19 mouse cellular contexts compared by ENCODE assay signal in the genomic region with DNA sequence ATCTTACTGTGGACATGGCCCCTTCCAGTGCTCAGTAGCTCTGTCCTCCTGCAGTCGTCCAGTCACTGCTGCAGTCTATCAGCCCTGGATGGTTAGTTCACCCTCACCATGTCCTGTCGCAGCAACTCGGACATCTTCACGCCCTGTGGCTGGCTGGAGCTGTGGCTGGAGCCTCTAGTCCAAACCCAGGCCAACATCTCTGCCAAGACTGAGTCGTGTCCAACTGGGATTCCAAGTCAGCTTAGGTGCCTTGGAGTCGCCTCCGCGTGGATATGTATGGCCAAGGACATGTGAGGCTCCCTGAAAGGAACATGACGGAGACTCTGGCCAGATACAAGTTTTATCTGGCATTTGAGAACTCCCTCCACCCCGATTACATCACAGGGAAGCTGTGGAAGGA. TPM values are rescaled to one million over a fixed set of nuclear protein-coding genes. Genes with fewer than 3 reads are reported as not detected.
DNase-seq lines count a peak whose midpoint lies in the region; TF ChIP-seq lines count a peak whose summit lies in the region.
"Had no signal": no experiment of that assay in that cellular context is flagged by ENCODE, and none has a peak within 500 bp of the region (broad histone marks: within the 10 kb centered on the region; RNA-seq: fewer than 3 reads in every experiment).

No protein-coding gene starts in this region.

- peak; percentile 49 for DNase-seq in adrenal gland, postnatal 10 days
- DNase-seq in adrenal gland, adult 8-10 months: no peak
- DNase-seq in gastrocnemius, adult 2 months: peak; percentile 60
- DNase-seq in gastrocnemius, postnatal 10 days: no peak
- peak; percentile 56 for DNase-seq in lung, postnatal 10 days
- no peak for DNase-seq in lung, postnatal 4 days
- DNase-seq: adrenal gland, postnatal 25 days; B cell, adult 2 months; cerebellum, adult 11-12 months; cerebellum, adult 2 months; cerebellum, adult 9-10 months; cerebellum, postnatal 10 days; cerebellum, postnatal 25 days; forebrain, postnatal 0 days had no signal

- peak; percentile 8; the same call in 1 of the 2 replicates for TF ChIP-seq CTCF in gastrocnemius, adult 2 months (IDR thresholded peaks at IDR 0.05)

- no peak overlapping the region for H3K4me3 ChIP-seq in gastrocnemius, adult 2 months
- H3K4me3 ChIP-seq: embryonic facial prominence, embryonic 10.5 days; embryonic facial prominence, embryonic 12.5 days; forebrain, embryonic 13.5 days; forebrain, embryonic 15.5 days had no signal

- intact Hi-C loops in gastrocnemius, adult 2 months (cut with DNase I): no loop called here

- H3K27ac ChIP-seq in gastrocnemius, adult 2 months: no peak overlapping the region
- H3K27ac ChIP-seq: embryonic facial prominence, embryonic 10.5 days; embryonic facial prominence, embryonic 12.5 days; forebrain, embryonic 13.5 days; forebrain, embryonic 15.5 days had no signal

RNA-seq across cellular contexts. Expression of a gene that starts 19.1 kb away (rescaled TPM):
- 1 to 10 TPM; 5.9 to 6.3 TPM for total RNA-seq in adrenal gland, postnatal 10 days (2021)
- total RNA-seq in adrenal gland, adult 8-10 months (2022): 1 to 10 TPM; 3.6 to 5.6 (median 4.9) TPM
- total RNA-seq in gastrocnemius, adult 2 months (2021): 1 to 10 TPM; 3.1 to 3.7 TPM
- 1 to 10 TPM in 1 of 2 experiments, under 1 TPM in 1; 0.95 to 1.4 TPM for total RNA-seq in gastrocnemius, postnatal 10 days (2021)
- total RNA-seq: G1E had no signal

RNA-seq across cellular contexts. Expression of a gene that starts 20.4 kb away (rescaled TPM):
- total RNA-seq in adrenal gland, postnatal 10 days (2021): 10 to 100 TPM; 16.8 to 24.2 TPM
- 10 to 100 TPM; 31.6 to 47.2 (median 41.6) TPM for total RNA-seq in adrenal gland, adult 8-10 months (2022)
- total RNA-seq in gastrocnemius, adult 2 months (2021): 1 to 10 TPM; 1.7 to 2.6 TPM
- 1 to 10 TPM; 6.6 to 7.0 TPM for total RNA-seq in gastrocnemius, postnatal 10 days (2021)

RNA-seq across cellular contexts. Expression of a gene that starts 20.7 kb away (rescaled TPM):
- total RNA-seq in adrenal gland, postnatal 10 days (2021): 100 to 1,000 TPM; 432 to 465 TPM
- 100 to 1,000 TPM; 176 to 281 (median 205) TPM for total RNA-seq in adrenal gland, adult 8-10 months (2022)
- 100 to 1,000 TPM; 390 to 523 TPM for total RNA-seq in gastrocnemius, adult 2 months (2021)
- total RNA-seq in gastrocnemius, postnatal 10 days (2021): 100 to 1,000 TPM; 377 to 422 TPM

RNA-seq across cellular contexts. Expression of a gene that starts 26.3 kb away (rescaled TPM):
- 10 to 100 TPM; 27.6 to 34.5 TPM for total RNA-seq in adrenal gland, postnatal 10 days (2021)
- total RNA-seq in adrenal gland, adult 8-10 months (2022): 10 to 100 TPM; 37.4 to 58.6 (median 47.0) TPM
- 10 to 100 TPM; 16.3 to 17.6 TPM for total RNA-seq in gastrocnemius, adult 2 months (2021)
- total RNA-seq in gastrocnemius, postnatal 10 days (2021): 10 to 100 TPM; 17.3 to 21.1 TPM

RNA-seq across cellular contexts. Expression of a gene that starts 31.8 kb away (rescaled TPM):
- under 1 TPM; 0.27 to 0.42 TPM for total RNA-seq in adrenal gland, postnatal 10 days (2021)
- 1 to 10 TPM in 1 of 4 experiments, under 1 TPM in 3; 0.28 to 1.4 (median 0.53) TPM for total RNA-seq in adrenal gland, adult 8-10 months (2022)
- under 1 TPM; 0.14 to 0.36 TPM for total RNA-seq in gastrocnemius, adult 2 months (2021)
- total RNA-seq in gastrocnemius, postnatal 10 days (2021): under 1 TPM; 0.19 to 0.20 TPM

Comparison
In these comparisons a context has a peak if more than half of its experiments do, and no peak if none do; other contexts are left out.
1. DNase-seq: peak in adrenal gland, postnatal 10 days (single experiment), gastrocnemius, adult 2 months (single experiment) and lung, postnatal 10 days (single experiment); none in adrenal gland, adult 8-10 months (single experiment), gastrocnemius, postnatal 10 days (single experiment) and lung, postnatal 4 days (0 of 2).